Mouse (Mus musculus) liver, embryonic 16.5 days (tissue): ENCODE results near the gene Mmadhc. TPM values are rescaled to one million over a fixed set of nuclear protein-coding genes. Genes with fewer than 3 reads are reported as not detected.

Experiments
- ATAC-seq: fragments of 200-750 bp; cut with Nextera tagmentation; 2 replicates; pipeline ENCODE4 v1.8.0; 2017; ENCODE audit warnings: low read depth, mild to moderate bottlenecking, moderate number of reproducible peaks, moderate library complexity
- H3K27ac ChIP-seq: fragments of 300-500 bp; sonication (generic); 2 replicates; pipeline ENCODE4 v1.5.1; 2014; ENCODE audit warnings: mild to moderate bottlenecking, low read length
- H3K27me3 ChIP-seq: fragments of 300-500 bp; sonication (generic); 2 replicates; pipeline ENCODE4 v1.6.1; 2014; ENCODE audit warnings: low read depth, low read length, mixed read lengths; ENCODE audit not compliant: control insufficient read depth, insufficient read depth
- H3K36me3 ChIP-seq: fragments of 300-500 bp; sonication (generic); 2 replicates; pipeline ENCODE4 v1.6.1; 2014; ENCODE audit warnings: mild to moderate bottlenecking; ENCODE audit not compliant: control insufficient read depth, insufficient read depth
- H3K4me1 ChIP-seq: fragments of 300-500 bp; sonication (generic); 2 replicates; pipeline ENCODE4 v1.6.1; 2014; ENCODE audit warnings: low read depth, low read length, mixed read lengths; ENCODE audit not compliant: control insufficient read depth
- H3K4me2 ChIP-seq: fragments of 300-500 bp; sonication (generic); 2 replicates; pipeline ENCODE4 v1.6.1; 2014; ENCODE audit warnings: low read depth, low read length, mixed read lengths
- H3K4me3 ChIP-seq: fragments of 300-500 bp; sonication (generic); 2 replicates; pipeline ENCODE4 v1.5.1; 2014; ENCODE audit warnings: low read depth, mild to moderate bottlenecking, low read length
- H3K9ac ChIP-seq: fragments of 300-500 bp; sonication (generic); 2 replicates; pipeline ENCODE4 v1.6.1; 2014; ENCODE audit warnings: low read depth, low read length
- H3K9me3 ChIP-seq: fragments of 300-500 bp; sonication (generic); replicated peaks from 2 replicates; pipeline ENCODE4 v1.6.1; 2016; ENCODE audit warnings: low read length; ENCODE audit not compliant: control insufficient read depth
- WGBS: fragments of 180-500 bp; shearing (Covaris S2); extraction: QIAGEN DNeasy Blood & Tissue Kit; methylation state at CpG from one replicate; pipeline ENCODE4 v1.1.7; 2014; ENCODE audit not compliant: insufficient replicate concordance; 5-methylcytosine and 5-hydroxymethylcytosine counted together
- polyA plus RNA-seq: library from polyadenylated mRNA; unstranded; fragments of >200 nt; fragmentation: Nextera tagmentation; extraction: Ambion mirVana; gene quantifications from 2 replicates; pipeline ENCODE4 v1.2.1, GENCODE M21; 2015

Mmadhc gene
- polyA plus RNA-seq: 73.9 and 74.1 TPM in 2 replicates

GRCm38 (mm10) chr2:50296109-50296986, at the start of gene Mmadhc:
Gene Mmadhc (minus strand): TSS chr2:50296801.
- peak within 1 kb of the TSS; percentile 92 for H3K9ac ChIP-seq
- no peaks in the 10 kb centered on the region for H3K27me3 ChIP-seq
- peak; percentile 96 for ATAC-seq
- peak within 1 kb of the TSS; percentile 87 for H3K4me3 ChIP-seq
- under 1% methylated on average over 58 of the region's 58 CpGs for WGBS
- peaks cover under 1% of the 10 kb centered on the region; the same call in 1 of the 2 replicates for H3K36me3 ChIP-seq
- peak within 1 kb of the TSS; percentile 86 for H3K4me2 ChIP-seq
- H3K27ac ChIP-seq: peak within 1 kb of the TSS; percentile 95
- H3K9me3 ChIP-seq: no peaks in the 10 kb centered on the region
- H3K4me1 ChIP-seq: peaks cover 20% of the 10 kb centered on the region

DNA sequence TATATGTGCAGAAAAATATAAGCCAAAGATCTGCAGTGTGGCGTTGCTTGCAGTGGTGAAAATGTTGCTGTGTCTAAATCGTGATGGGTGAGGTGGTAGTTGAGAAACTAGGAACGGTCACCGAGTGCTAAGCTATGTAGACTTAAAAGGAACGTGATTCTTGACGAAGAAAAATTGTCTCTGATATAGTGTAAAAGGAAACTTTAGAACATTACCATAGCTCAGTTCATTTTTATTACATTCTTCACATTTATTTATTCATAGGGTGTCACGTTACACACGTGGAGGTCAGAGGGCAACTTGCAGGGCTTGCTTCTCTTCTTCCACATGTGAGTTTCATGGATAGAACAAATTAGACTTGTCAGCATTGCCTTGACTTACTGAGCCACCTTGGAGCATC, 47.0 kb upstream of the Mmadhc start:
- H3K4me1 ChIP-seq: no peaks in the 10 kb centered on the region
- H3K9ac ChIP-seq: no peak overlapping the region
- no peak overlapping the region for H3K27ac ChIP-seq
- no peaks in the 10 kb centered on the region for H3K9me3 ChIP-seq
- no peak overlapping the region for H3K4me2 ChIP-seq
- no peak overlapping the region for H3K4me3 ChIP-seq
- WGBS: 61% methylated on average over 8 of the region's 8 CpGs
- H3K36me3 ChIP-seq: no peaks in the 10 kb centered on the region
- ATAC-seq: no peak
- H3K27me3 ChIP-seq: no peaks in the 10 kb centered on the region

GRCm38 (mm10) chr2:50339061-50339460, 42.5 kb upstream of the Mmadhc start:
- no peak overlapping the region for H3K4me3 ChIP-seq
- H3K9me3 ChIP-seq: no peaks in the 10 kb centered on the region
- no peak for ATAC-seq
- no peak overlapping the region for H3K9ac ChIP-seq
- no peaks in the 10 kb centered on the region for H3K4me1 ChIP-seq
- no peaks in the 10 kb centered on the region for H3K27me3 ChIP-seq
- WGBS: 33% methylated on average over 3 of the region's 3 CpGs
- no peaks in the 10 kb centered on the region for H3K36me3 ChIP-seq
- no peak overlapping the region for H3K27ac ChIP-seq
- H3K4me2 ChIP-seq: no peak overlapping the region

DNA sequence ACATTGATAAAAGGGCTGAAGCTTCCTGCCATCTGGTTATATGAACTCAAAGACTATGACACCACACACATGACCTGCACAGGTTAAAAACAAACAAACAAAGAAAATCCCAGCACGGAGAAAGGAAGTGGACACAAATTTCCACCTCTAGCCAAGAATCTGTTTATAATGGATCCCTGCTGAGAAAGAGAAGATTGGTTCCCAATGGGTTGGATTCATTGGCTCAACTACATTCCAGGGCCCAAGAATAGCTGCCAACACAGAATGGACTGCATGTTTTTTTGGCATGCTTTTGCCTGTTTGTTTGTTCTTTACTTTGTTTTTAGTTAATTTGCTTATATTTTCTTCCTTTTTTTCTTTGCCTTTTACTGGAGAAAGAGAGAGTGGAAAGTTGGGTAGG, 41.0 kb upstream of the Mmadhc start:
- H3K36me3 ChIP-seq: no peaks in the 10 kb centered on the region
- H3K27me3 ChIP-seq: no peaks in the 10 kb centered on the region
- 55% methylated on average over 1 of the region's 1 CpGs for WGBS
- H3K4me2 ChIP-seq: no peak overlapping the region
- H3K4me3 ChIP-seq: no peak overlapping the region
- no peak overlapping the region for H3K27ac ChIP-seq
- no peak overlapping the region for H3K9ac ChIP-seq
- no peaks in the 10 kb centered on the region for H3K9me3 ChIP-seq
- no peak for ATAC-seq
- no peaks in the 10 kb centered on the region for H3K4me1 ChIP-seq

DNA sequence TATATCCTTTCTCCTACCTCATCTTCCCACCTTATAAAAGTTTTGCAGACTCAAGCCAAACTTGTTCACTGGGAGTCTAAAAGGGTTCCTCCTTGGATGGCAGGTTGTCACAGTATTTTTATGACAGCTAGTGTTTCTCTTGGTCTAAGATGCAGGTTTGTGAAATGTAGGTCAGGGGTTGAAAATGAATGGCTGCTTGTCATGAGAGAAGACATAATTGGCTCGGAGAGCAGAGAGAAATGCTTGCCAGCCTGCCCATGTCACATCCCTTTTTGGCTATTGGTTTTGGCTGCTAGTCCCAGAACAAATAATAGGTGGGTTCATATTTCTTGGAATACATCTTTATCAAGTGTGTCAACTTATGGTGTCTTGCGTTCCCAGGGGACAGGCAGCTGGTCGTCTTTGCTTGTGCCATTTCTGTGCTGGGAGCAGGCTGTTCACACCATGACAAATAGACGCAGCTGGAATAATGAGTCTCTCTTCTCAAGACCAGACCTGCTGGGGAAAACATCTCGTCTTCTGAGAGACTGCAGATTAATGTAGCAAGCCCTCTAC, 35.2 kb upstream of the Mmadhc start:
- Histone ChIP-seq H3K27ac (no peak overlapping the region), H3K4me3 (no peak overlapping the region), H3K4me2 (no peak overlapping the region), H3K4me1 (no peaks in the 10 kb centered on the region), H3K36me3 (no peaks in the 10 kb centered on the region), H3K9ac (no peak overlapping the region), H3K27me3 (no peaks in the 10 kb centered on the region), H3K9me3 (no peaks in the 10 kb centered on the region)
- ATAC-seq: no peak
- WGBS: 60% methylated on average over 5 of the region's 5 CpGs

GRCm38 (mm10) chr2:50328181-50328580, 31.6 kb upstream of the Mmadhc start:
- 57% methylated on average over 4 of the region's 4 CpGs for WGBS
- H3K4me1 ChIP-seq: no peaks in the 10 kb centered on the region
- H3K27ac ChIP-seq: no peak overlapping the region
- no peaks in the 10 kb centered on the region for H3K27me3 ChIP-seq
- no peak overlapping the region for H3K4me3 ChIP-seq
- H3K9me3 ChIP-seq: no peaks in the 10 kb centered on the region
- ATAC-seq: no peak
- H3K4me2 ChIP-seq: no peak overlapping the region
- H3K9ac ChIP-seq: no peak overlapping the region
- H3K36me3 ChIP-seq: no peaks in the 10 kb centered on the region

- Histone ChIP-seq H3K27me3 (no peaks in the 10 kb centered on the region), H3K4me2 (no peak overlapping the region), H3K36me3 (no peaks in the 10 kb centered on the region), H3K9ac (no peak overlapping the region), H3K27ac (no peak overlapping the region), H3K4me1 (no peaks in the 10 kb centered on the region), H3K9me3 (no peaks in the 10 kb centered on the region), H3K4me3 (no peak overlapping the region)
- 73% methylated on average over 7 of the region's 7 CpGs for WGBS
- no peak for ATAC-seq
These were observed 28.2 kb upstream of the Mmadhc start for GRCm38 (mm10) chr2:50324799-50325198.

DNA sequence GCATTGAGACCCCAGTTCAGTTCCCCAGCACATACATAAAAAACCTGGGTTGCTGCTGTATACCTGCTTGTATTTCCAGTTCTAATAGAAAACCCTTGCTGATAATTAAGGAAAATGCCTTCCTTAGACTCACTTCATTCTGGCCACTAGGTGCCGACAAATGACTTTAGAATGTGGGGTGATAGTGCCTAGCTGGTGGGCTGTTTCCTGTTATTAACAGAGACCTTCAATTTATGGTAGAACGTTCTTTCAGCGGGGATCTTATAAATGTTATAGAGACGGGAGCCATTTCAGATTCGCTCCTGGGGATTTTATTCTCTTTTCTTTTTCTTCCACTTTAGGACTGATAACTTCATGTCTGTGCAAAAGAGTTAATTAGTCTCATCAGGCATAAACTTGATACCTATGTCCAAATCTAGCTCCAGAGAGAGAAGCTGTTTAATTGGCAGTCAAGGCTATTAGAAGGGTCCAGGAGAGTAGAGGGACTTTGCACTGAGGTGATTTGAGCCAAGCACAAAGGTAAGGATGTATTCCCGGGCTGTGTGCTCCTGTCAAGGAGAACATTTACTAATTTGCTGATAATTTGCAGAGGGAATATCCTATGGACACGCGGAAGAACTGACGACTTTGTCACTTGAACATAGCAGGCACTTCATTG, 10.2 kb upstream of the Mmadhc start:
- H3K9ac ChIP-seq: no peak overlapping the region
- no peaks in the 10 kb centered on the region for H3K9me3 ChIP-seq

More for the DNA sequence above, 10.2 kb upstream of the Mmadhc start:
- no peaks in the 10 kb centered on the region for H3K27me3 ChIP-seq
- no peak overlapping the region for H3K27ac ChIP-seq
- H3K4me2 ChIP-seq: no peak overlapping the region
- H3K4me3 ChIP-seq: no peak overlapping the region
- H3K36me3 ChIP-seq: no peaks in the 10 kb centered on the region
- no peak for ATAC-seq
- no peaks in the 10 kb centered on the region for H3K4me1 ChIP-seq
- 39% methylated on average over 9 of the region's 9 CpGs for WGBS
